Mouse (Mus musculus): ENCODE measurements at regions not wholly inside any gene's neighbourhood (a gene's known extent, or its start where the extent isn't known, plus 50 kb on each side); places are given as distances from the start of the nearest gene placed in this dataset.
A peak's percentile ranks its signal among the peaks of the same experiment; 100 is the strongest.

- Histone ChIP-seq H3K9ac (ENCODE audit: low read length) (0 out of 2 replicates have a peak overlapping the region, but pooled peaks have one; percentile 21), H3K27ac (replicated peaks in 1 of 2; ENCODE audit: control insufficient read depth in 1 of 2, insufficient read depth in 1 of 2, low read depth in 2 of 2, low read length in 2 of 2) (no peak overlapping the region), H3K4me1 (ENCODE audit: control insufficient read depth in 2 of 2, insufficient read depth in 2 of 2, low read length in 2 of 2) (peaks cover 0 to 5% of the 10 kb centered on the region in 2 experiments; a peak in 3 of 4 replicates), H3K27me3 (ENCODE audit: control insufficient read depth, insufficient read depth, low read length) (no peaks in the 10 kb centered on the region), H3K4me2 (ENCODE audit: low read length) (peak overlapping the region; percentile 44), H3K9me3 (ENCODE audit: control insufficient read depth, low read length) (no peaks in the 10 kb centered on the region), H3K36me3 (ENCODE audit: control insufficient read depth, insufficient read depth, low read length) (no peaks in the 10 kb centered on the region), H3K4me3 (ENCODE audit: control insufficient read depth in 1 of 2, insufficient read depth in 1 of 2, low read depth in 1 of 2, low read length in 2 of 2) (no peak overlapping the region)
- WGBS: 50% methylated on average over 14 of the region's 14 CpGs
- no peak for ATAC-seq (ENCODE audit: insufficient number of reproducible peaks, insufficient read depth, low FRiP score, low read depth)
Measured at GRCm38 (mm10) chr5:64487698-64488398, 315.3 kb upstream of the Klf3 start.

GRCm38 (mm10) chr5:64489656-64490444 is 313.3 kb upstream of the Klf3 start:
- WGBS: 86% methylated on average over 4 of the region's 4 CpGs
- Histone ChIP-seq H3K9me3 (ENCODE audit: control insufficient read depth, low read length) (no peaks in the 10 kb centered on the region), H3K27ac (replicated peaks in 1 of 2; ENCODE audit: control insufficient read depth in 1 of 2, insufficient read depth in 1 of 2, low read depth in 2 of 2, low read length in 2 of 2) (no peak overlapping the region), H3K4me3 (ENCODE audit: control insufficient read depth in 1 of 2, insufficient read depth in 1 of 2, low read depth in 1 of 2, low read length in 2 of 2) (no peak overlapping the region), H3K4me2 (ENCODE audit: low read length) (no peak overlapping the region), H3K36me3 (ENCODE audit: control insufficient read depth, insufficient read depth, low read length) (no peaks in the 10 kb centered on the region), H3K4me1 (ENCODE audit: control insufficient read depth in 2 of 2, insufficient read depth in 2 of 2, low read length in 2 of 2) (peaks cover 0 to 5% of the 10 kb centered on the region in 2 experiments; a peak in 3 of 4 replicates), H3K27me3 (ENCODE audit: control insufficient read depth, insufficient read depth, low read length) (no peaks in the 10 kb centered on the region), H3K9ac (ENCODE audit: low read length) (no peak overlapping the region)
- no peak for ATAC-seq (ENCODE audit: insufficient number of reproducible peaks, insufficient read depth, low FRiP score, low read depth)

- Histone ChIP-seq H3K36me3 (ENCODE audit: control insufficient read depth, insufficient read depth, low read length) (no peaks in the 10 kb centered on the region), H3K4me1 (ENCODE audit: control insufficient read depth in 2 of 2, insufficient read depth in 2 of 2, low read length in 2 of 2) (peaks cover 0 to 5% of the 10 kb centered on the region in 2 experiments; a peak in 3 of 4 replicates), H3K27ac (replicated peaks in 1 of 2; ENCODE audit: control insufficient read depth in 1 of 2, insufficient read depth in 1 of 2, low read depth in 2 of 2, low read length in 2 of 2) (no peak overlapping the region), H3K9ac (ENCODE audit: low read length) (no peak overlapping the region), H3K27me3 (ENCODE audit: control insufficient read depth, insufficient read depth, low read length) (no peaks in the 10 kb centered on the region), H3K4me3 (ENCODE audit: control insufficient read depth in 1 of 2, insufficient read depth in 1 of 2, low read depth in 1 of 2, low read length in 2 of 2) (no peak overlapping the region), H3K9me3 (ENCODE audit: control insufficient read depth, low read length) (no peaks in the 10 kb centered on the region), H3K4me2 (ENCODE audit: low read length) (no peak overlapping the region)
- WGBS: 60% methylated on average over 5 of the region's 5 CpGs
- no peak for ATAC-seq (ENCODE audit: insufficient number of reproducible peaks, insufficient read depth, low FRiP score, low read depth)
Measured at GRCm38 (mm10) chr5:64490445-64490950, 312.7 kb upstream of the Klf3 start.

- Histone ChIP-seq H3K36me3 (ENCODE audit: control insufficient read depth, insufficient read depth, low read length) (no peaks in the 10 kb centered on the region), H3K9me3 (ENCODE audit: control insufficient read depth, low read length) (no peaks in the 10 kb centered on the region), H3K27me3 (ENCODE audit: control insufficient read depth, insufficient read depth, low read length) (no peaks in the 10 kb centered on the region), H3K27ac (replicated peaks in 1 of 2; ENCODE audit: control insufficient read depth in 1 of 2, insufficient read depth in 1 of 2, low read depth in 2 of 2, low read length in 2 of 2) (no peak overlapping the region), H3K4me3 (ENCODE audit: control insufficient read depth in 1 of 2, insufficient read depth in 1 of 2, low read depth in 1 of 2, low read length in 2 of 2) (no peak overlapping the region), H3K9ac (ENCODE audit: low read length) (no peak overlapping the region), H3K4me2 (ENCODE audit: low read length) (no peak overlapping the region), H3K4me1 (ENCODE audit: control insufficient read depth in 2 of 2, insufficient read depth in 2 of 2, low read length in 2 of 2) (no peaks in the 10 kb centered on the region)
- ATAC-seq (ENCODE audit: insufficient number of reproducible peaks, insufficient read depth, low FRiP score, low read depth): no peak
- 67% methylated on average over 4 of the region's 4 CpGs for WGBS
Measured at GRCm38 (mm10) chr5:64494429-64494828, 308.8 kb upstream of the Klf3 start.

DNA sequence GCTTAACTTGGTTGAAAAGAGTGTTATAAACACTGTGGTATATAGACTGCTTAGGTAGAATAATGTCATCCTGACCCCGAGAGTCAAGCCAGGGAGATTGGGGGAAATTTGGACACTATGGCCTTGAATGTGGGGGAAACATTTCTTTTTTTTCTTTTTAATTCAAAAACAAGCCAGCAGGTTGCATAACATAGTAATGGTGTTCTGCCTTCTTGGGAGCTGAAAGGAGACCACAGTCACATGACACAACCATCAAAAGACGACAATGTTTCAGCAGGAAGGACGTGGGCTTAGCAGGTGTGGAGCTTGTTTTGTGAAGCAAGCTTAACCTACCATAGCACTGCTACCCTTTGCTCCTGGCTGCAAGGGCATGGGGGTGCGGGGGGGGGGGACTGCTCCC is 306.3 kb upstream of the Klf3 start:
- no peak overlapping the region for H3K4me3 ChIP-seq (ENCODE audit: control insufficient read depth in 1 of 2, insufficient read depth in 1 of 2, low read depth in 1 of 2, low read length in 2 of 2)
- no peak overlapping the region for H3K27ac ChIP-seq (replicated peaks in 1 of 2; ENCODE audit: control insufficient read depth in 1 of 2, insufficient read depth in 1 of 2, low read depth in 2 of 2, low read length in 2 of 2)
- no peak overlapping the region for H3K9ac ChIP-seq (ENCODE audit: low read length)
- no peak for ATAC-seq (ENCODE audit: insufficient number of reproducible peaks, insufficient read depth, low FRiP score, low read depth)
- H3K4me1 ChIP-seq (ENCODE audit: control insufficient read depth in 2 of 2, insufficient read depth in 2 of 2, low read length in 2 of 2): peaks cover 0 to 3% of the 10 kb centered on the region in 2 experiments; a peak in 1 of 4 replicates
- 89% methylated on average over 4 of the region's 4 CpGs for WGBS
- no peak overlapping the region for H3K4me2 ChIP-seq (ENCODE audit: low read length)
- H3K27me3 ChIP-seq (ENCODE audit: control insufficient read depth, insufficient read depth, low read length): no peaks in the 10 kb centered on the region
- no peaks in the 10 kb centered on the region for H3K36me3 ChIP-seq (ENCODE audit: control insufficient read depth, insufficient read depth, low read length)
- no peaks in the 10 kb centered on the region for H3K9me3 ChIP-seq (ENCODE audit: control insufficient read depth, low read length)

- H3K4me3 ChIP-seq (ENCODE audit: control insufficient read depth in 1 of 2, insufficient read depth in 1 of 2, low read depth in 1 of 2, low read length in 2 of 2): no peak overlapping the region
- 88% methylated on average over 5 of the region's 5 CpGs for WGBS
- peaks cover 5% of the 10 kb centered on the region in 2 experiments; a peak in 3 of 4 replicates for H3K4me1 ChIP-seq (ENCODE audit: control insufficient read depth in 2 of 2, insufficient read depth in 2 of 2, low read length in 2 of 2)
- ATAC-seq (ENCODE audit: insufficient number of reproducible peaks, insufficient read depth, low FRiP score, low read depth): no peak
- no peak overlapping the region for H3K9ac ChIP-seq (ENCODE audit: low read length)
- no peaks in the 10 kb centered on the region for H3K9me3 ChIP-seq (ENCODE audit: control insufficient read depth, low read length)
- no peak overlapping the region for H3K4me2 ChIP-seq (ENCODE audit: low read length)
- H3K36me3 ChIP-seq (ENCODE audit: control insufficient read depth, insufficient read depth, low read length): no peaks in the 10 kb centered on the region
- no peaks in the 10 kb centered on the region for H3K27me3 ChIP-seq (ENCODE audit: control insufficient read depth, insufficient read depth, low read length)
- H3K27ac ChIP-seq (replicated peaks in 1 of 2; ENCODE audit: control insufficient read depth in 1 of 2, insufficient read depth in 1 of 2, low read depth in 2 of 2, low read length in 2 of 2): no peak overlapping the region
Measured at GRCm38 (mm10) chr5:64498431-64498830, 304.8 kb upstream of the Klf3 start.

DNA sequence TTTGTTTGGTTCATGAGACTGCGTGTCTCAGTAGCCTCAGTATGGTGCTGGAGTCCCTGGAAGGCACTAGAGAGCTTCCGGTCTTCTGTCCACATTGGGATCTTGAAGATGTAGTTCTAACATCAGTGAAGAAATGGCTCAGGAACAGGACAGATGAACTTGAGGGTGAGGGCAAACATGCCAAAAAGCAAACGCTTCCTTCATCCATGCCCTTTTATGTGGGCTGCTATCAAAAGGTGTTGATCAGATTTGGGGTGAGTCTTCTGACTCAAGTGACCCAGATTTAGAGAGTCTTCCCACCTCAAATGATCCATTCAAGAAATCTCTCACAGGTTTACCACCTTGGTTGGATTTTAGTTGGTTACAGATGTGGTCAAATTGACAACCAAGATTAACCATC is 304.1 kb upstream of the Klf3 start:
- Histone ChIP-seq H3K27ac (replicated peaks in 1 of 2; ENCODE audit: control insufficient read depth in 1 of 2, insufficient read depth in 1 of 2, low read depth in 2 of 2, low read length in 2 of 2) (no peak overlapping the region), H3K4me3 (ENCODE audit: control insufficient read depth in 1 of 2, insufficient read depth in 1 of 2, low read depth in 1 of 2, low read length in 2 of 2) (no peak overlapping the region), H3K9me3 (ENCODE audit: control insufficient read depth, low read length) (no peaks in the 10 kb centered on the region), H3K4me1 (ENCODE audit: control insufficient read depth in 2 of 2, insufficient read depth in 2 of 2, low read length in 2 of 2) (peaks cover 10 to 11% of the 10 kb centered on the region in 2 experiments; a peak in 3 of 4 replicates), H3K4me2 (ENCODE audit: low read length) (no peak overlapping the region), H3K27me3 (ENCODE audit: control insufficient read depth, insufficient read depth, low read length) (no peaks in the 10 kb centered on the region), H3K36me3 (ENCODE audit: control insufficient read depth, insufficient read depth, low read length) (no peaks in the 10 kb centered on the region), H3K9ac (ENCODE audit: low read length) (no peak overlapping the region)
- WGBS: 90% methylated on average over 3 of the region's 3 CpGs
- ATAC-seq (ENCODE audit: insufficient number of reproducible peaks, insufficient read depth, low FRiP score, low read depth): no peak
